Mouse (Mus musculus) heart, adult 11 months (tissue): ENCODE measurements around the gene Spata17.

Experiments used
- DNase-seq: peaks from one replicate; pipeline ENCODE4 v3.0.0; 2022

Spata17 gene

GRCm38 (mm10) chr1:186997596-186998304 is 217.5 kb downstream of the Spata17 start:
- peak; percentile 78 for DNase-seq
